Mouse (Mus musculus) liver, postnatal 0 days (tissue): ENCODE results near the gene Sp7.

Experiments used
- CTCF ChIP-seq: sonication (generic); IDR thresholded peaks from 2 replicates; pipeline ENCODE4 v1.5.1; 2016; ENCODE audit warnings: antibody characterized with exemption, low read depth
- EP300 ChIP-seq: IDR thresholded peaks from 2 replicates; pipeline ENCODE4 v1.6.1; 2016; ENCODE audit warnings: antibody characterized with exemption, low read depth, mild to moderate bottlenecking

GRCm38 (mm10) chr15:102395061-102395460, 28.1 kb upstream of the Sp7 start:
- no peak for TF ChIP-seq CTCF
- peak; percentile 23 for TF ChIP-seq EP300
